Mouse (Mus musculus): Measurements from ENCODE around the gene Rrp8.

Rrp8 gene

DNA sequence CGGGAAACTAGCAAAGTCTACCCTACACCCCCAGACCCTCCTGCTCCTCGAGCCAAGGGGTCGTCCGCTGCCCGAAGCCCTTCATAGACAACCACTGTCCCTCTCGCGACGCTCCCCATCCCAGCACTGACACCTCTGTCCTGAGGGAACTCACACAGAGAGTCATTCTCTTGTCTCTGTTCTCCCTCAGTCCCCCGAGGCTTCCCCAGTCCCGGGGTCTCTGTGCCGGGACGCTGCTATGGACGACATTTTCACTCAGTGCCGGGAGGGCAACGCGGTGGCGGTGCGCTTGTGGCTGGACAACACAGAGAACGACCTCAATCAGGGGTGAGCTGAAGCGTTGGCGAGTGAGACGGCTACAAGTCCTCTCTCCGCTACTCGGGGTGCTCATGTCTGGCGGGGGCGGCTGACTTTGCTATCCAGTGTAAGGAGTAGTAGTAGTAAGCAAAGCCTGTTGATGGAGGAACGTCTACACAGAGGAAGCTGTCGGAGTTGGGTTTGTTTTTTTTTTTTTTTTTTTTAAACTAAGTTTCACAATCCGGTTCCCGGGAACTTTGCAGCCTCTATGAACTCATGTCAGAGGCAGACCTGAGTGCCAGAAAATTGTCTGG is at the start of gene Rrp8:
TSS of gene Rrp8 (minus strand) at position 475 of the 611 bp plus-strand sequence.
- DNase-seq (ENCODE audit: extremely low spot score, low read depth, low spot score): no peak

- no peak for DNase-seq (ENCODE audit: extremely low spot score, low read depth, low spot score)
Observed at GRCm38 (mm10) chr7:105786506-105787284, 49.5 kb upstream of the Rrp8 start.

DNA sequence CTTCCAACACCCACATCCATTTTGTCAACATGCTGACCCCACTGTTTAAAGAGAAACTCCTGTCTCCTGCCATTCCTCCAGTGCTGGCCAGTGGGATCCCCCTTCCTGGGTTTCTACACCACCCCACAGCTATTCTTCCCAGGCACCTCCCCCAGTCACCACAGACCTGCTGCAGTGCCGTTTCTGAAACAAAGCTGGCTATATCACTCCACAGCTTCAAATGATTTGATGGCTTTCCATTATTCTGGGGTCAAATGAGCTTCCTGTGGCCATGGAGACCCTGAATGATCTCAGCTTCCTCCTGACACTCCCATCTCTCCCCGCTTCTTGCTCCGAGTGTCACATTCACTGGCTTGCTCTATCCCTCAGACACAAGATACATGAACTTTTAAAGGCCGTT is 47.4 kb upstream of the Rrp8 start:
- DNase-seq (ENCODE audit: extremely low spot score, low read depth, low spot score): no peak

GRCm38 (mm10) chr7:105783861-105784260 is 46.7 kb upstream of the Rrp8 start:
- DNase-seq (ENCODE audit: extremely low spot score, low read depth, low spot score): no peak

DNA sequence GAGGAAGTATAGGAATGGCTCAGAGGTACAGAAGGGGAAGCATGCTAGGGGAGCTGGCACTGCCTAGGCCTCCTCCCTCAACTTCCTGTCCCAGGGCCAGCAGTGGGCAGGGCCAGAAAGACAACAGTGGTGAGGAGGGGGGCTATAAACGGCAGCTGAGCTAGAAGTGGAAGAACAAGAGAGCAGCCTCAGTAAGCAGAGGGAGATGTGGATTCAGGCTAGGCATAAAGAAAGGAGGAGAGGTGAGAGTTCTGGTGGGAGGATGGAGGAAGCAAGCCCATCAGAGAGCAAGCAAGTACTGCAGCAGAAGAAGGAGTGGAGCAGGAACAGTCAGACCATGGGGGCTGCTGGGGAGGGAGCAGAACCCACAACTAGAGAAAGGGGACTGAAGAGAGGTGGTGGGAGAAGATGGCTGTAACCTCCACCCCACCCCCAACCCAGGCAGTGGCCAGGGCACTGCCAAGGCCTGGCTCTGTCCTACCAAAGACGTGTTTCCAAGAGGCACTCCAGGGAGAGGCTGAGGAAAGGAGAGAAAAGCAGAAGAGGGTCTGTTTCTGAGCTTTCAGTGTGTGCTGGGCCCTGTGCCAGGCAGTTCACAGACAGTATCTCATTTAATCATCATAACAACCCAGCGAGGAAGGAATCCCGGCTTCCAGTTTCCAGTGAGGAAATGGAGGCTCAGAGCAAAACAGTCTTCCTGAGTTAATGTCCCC is 41.5 kb upstream of the Rrp8 start:
- no peak for DNase-seq (ENCODE audit: extremely low spot score, low read depth, low spot score)

- peak; percentile 93 for DNase-seq (ENCODE audit: extremely low spot score, low read depth, low spot score)
Observed at GRCm38 (mm10) chr7:105777797-105778552, 40.8 kb upstream of the Rrp8 start.

GRCm38 (mm10) chr7:105777316-105777715 is 40.1 kb upstream of the Rrp8 start:
- no peak for DNase-seq (ENCODE audit: extremely low spot score, low read depth, low spot score)

- DNase-seq (ENCODE audit: extremely low spot score, low read depth, low spot score): no peak
Observed at GRCm38 (mm10) chr7:105776026-105776425, 38.8 kb upstream of the Rrp8 start.

DNA sequence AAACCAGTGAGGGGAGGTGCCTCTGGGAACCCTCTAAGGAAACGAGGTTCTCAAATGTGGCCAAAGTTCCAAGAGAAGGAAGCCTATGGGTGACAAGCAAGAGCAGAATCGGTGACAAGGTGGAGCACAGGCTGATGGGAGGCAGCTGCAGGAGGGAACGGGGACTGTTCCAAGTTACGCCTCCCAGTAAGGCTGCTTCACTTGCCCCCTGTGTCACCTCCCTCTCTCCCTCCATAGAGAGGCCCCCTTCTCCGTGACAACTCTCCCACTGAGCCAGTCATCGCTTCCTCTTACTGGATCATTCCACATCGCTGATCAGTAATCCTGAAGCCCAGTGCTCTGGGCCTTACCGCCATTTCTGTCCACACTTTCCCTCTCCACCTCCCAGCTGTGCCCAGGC is 37.5 kb upstream of the Rrp8 start:
- DNase-seq (ENCODE audit: extremely low spot score, low read depth, low spot score): no peak

GRCm38 (mm10) chr7:105773041-105773440 is 35.9 kb upstream of the Rrp8 start:
- no peak for DNase-seq (ENCODE audit: extremely low spot score, low read depth, low spot score)

DNA sequence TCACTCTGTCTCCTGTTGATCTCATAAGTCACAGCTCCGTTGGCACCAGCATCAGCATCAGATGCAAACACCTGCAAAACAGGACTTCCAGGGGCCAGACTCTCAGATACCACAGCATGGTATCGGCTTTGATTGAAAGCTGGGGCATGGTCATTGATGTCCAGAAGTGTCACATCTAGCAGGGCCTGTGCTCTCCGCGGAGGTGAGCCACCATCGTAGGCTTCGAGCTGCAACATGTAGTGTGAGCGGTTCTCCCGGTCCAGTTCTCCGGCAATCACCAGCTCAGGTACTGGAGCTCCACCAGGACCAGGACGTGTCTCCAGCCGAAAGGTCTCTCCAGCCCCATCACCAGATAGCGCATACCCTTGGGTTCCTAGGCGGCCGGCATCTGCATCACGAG is 35.1 kb upstream of the Rrp8 start:
- no peak for DNase-seq (ENCODE audit: extremely low spot score, low read depth, low spot score)

GRCm38 (mm10) chr7:105769959-105770358 is 32.8 kb upstream of the Rrp8 start:
- DNase-seq (ENCODE audit: extremely low spot score, low read depth, low spot score): no peak

DNA sequence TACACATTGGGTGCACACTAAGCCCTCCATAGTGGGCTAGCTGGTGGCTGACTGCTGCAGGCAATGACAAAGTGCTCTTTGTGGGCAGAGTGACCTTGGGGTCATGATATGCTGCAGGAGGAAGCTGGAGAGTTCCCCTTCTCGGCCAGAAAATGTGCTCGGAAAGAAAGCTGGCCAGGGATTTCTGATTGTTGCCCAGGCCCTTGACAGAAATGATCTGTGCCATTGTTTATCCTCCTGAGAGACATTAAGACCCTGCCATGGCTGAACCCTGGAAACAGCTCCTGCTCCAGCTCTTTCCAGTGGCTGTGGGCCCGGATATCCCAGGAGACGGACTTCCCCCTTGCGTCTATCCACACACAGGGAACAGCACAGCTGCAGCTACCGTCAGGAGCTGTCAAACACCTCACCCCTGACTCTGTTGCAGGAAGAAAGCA is 30.6 kb upstream of the Rrp8 start:
- DNase-seq (ENCODE audit: extremely low spot score, low read depth, low spot score): no peak

DNA sequence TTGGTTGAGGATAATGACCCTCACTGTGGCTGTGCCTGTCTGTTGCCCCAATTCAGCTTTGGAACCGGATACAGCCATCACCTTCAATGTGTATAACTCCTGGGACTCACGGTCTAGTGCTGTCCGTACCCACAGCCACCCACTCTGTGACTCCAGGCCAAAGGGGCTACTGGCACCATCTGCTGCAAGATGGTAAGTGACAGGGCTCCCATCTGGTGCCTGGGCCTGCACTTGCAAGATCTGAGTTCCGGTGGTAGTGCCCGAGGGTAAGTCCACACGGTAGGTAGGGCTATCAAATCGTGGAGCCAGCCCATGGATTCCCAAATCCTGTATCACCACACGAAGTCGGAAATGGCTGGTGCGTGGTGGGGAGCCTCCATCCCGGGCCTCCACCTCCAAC is 27.1 kb upstream of the Rrp8 start:
- no peak for DNase-seq (ENCODE audit: extremely low spot score, low read depth, low spot score)

- no peak for DNase-seq (ENCODE audit: extremely low spot score, low read depth, low spot score)
Observed at GRCm38 (mm10) chr7:105762517-105763270, 25.5 kb upstream of the Rrp8 start.

GRCm38 (mm10) chr7:105761813-105762484 is 24.8 kb upstream of the Rrp8 start:
- DNase-seq (ENCODE audit: extremely low spot score, low read depth, low spot score): no peak

GRCm38 (mm10) chr7:105753281-105753680 is 16.1 kb upstream of the Rrp8 start:
- no peak for DNase-seq (ENCODE audit: extremely low spot score, low read depth, low spot score)

GRCm38 (mm10) chr7:105752716-105753115 is 15.5 kb upstream of the Rrp8 start:
- no peak for DNase-seq (ENCODE audit: extremely low spot score, low read depth, low spot score)

DNA sequence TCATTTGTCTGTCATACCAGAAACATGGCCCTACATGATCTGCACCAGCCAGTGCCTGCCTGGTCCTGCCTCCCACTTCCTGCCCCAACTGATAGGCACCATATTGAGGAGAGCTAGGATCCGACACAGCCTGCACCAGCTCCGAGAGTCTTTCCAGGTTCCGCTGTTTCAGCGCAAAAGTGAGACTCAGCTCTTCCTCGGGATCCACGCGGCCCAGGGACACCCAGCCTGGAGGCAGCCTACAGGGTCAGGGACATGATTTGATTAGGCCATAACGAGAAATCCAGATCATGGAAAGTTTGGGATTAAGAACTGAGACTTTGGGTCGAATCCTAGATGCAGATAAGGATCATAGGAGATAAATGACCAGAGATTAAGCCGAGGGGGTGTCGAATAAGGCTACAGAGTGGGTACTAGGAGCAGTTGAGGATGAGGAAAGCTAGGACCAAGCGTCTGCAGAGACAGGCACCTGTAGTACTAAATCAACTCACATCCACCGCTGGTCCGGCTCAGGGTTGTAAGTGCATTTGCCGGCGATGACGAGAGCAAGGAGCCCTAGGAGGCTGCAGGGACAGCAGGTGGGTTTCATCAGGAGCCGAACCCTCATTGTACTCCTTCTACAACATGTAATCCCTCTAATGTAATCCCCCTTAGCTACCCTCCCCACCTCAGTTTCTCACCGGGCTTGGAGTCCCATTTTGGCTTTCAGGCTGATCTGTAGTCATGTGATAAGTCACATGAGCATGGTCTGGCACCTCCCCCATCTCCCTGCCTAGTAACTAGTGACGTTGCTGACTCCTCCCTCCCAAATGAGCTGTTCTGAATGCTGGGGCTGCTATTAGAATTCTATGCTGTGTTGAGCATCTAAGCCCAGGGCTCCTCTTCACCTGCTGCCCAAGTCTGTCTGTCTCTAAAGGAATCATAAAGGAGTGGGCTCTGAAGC is 14.6 kb upstream of the Rrp8 start, which contains the start of gene Tpp1:
TSS of gene Tpp1 (minus strand) at position 745 of the 943 bp plus-strand sequence.
- DNase-seq (ENCODE audit: extremely low spot score, low read depth, low spot score): peak; percentile 96
